Mouse (Mus musculus): Measurements from ENCODE around the gene Tefm.

- TF ChIP-seq CTCF (IDR thresholded peaks at IDR 0.05; ENCODE audit: extremely low read depth, insufficient read depth, insufficient read length, insufficient replicate concordance) (no peak), POLR2A (IDR thresholded peaks at IDR 0.05; ENCODE audit: low read depth, low read length) (peak; percentile 85)
These were observed 41.8 kb upstream of the Tefm start, which contains the start of gene Rnf135 for GRCm38 (mm10) chr11:80183705-80184255.
